Mouse (Mus musculus) kidney, postnatal 4 days (tissue): ENCODE results near the gene Clic1.
"Not testable (repeated sequence)": the region's sequence is repeated elsewhere in the genome, so short reads cannot be mapped to it uniquely, and the experiment has no call there.

Experiments
- DNase-seq, 2 experiments: peaks; one replicate each; pipeline ENCODE4 v3.0.0; 2021; ENCODE audit warnings: mixed read lengths in 2 of 2

Gene Clic1

DNA sequence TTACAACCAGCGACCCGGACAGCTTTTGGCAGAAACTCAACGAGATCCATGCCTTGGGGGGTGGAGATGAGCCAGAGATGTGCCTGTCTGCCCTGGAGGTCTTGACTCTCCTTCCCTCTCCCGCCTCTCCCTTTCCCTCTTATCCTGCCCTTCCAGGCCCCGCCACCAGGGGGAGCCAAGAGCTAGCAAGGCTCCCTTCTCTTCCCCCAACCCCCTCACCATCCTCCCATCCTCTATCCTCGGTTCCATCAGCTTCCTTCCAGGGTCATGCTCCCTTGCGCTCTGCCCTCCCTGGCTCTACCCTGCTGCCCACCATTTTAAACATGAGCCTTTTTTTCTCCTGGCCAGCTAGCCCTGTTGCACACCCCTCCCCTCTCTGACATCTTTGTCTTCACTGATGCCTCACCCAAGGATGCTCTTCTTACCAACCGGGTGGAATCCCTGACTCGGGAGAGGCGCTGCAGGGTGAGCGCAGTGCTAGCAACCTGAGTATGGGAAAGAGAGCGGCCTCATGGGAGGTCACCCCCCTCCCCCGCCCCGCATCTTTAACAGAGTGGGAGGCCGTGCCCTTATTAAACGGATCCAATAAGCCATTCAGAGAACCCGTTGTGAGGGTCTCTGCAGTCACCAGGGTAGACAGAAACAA, 28.5 kb upstream of the Clic1 start:
- peak; percentile 94 to 95 for DNase-seq

DNA sequence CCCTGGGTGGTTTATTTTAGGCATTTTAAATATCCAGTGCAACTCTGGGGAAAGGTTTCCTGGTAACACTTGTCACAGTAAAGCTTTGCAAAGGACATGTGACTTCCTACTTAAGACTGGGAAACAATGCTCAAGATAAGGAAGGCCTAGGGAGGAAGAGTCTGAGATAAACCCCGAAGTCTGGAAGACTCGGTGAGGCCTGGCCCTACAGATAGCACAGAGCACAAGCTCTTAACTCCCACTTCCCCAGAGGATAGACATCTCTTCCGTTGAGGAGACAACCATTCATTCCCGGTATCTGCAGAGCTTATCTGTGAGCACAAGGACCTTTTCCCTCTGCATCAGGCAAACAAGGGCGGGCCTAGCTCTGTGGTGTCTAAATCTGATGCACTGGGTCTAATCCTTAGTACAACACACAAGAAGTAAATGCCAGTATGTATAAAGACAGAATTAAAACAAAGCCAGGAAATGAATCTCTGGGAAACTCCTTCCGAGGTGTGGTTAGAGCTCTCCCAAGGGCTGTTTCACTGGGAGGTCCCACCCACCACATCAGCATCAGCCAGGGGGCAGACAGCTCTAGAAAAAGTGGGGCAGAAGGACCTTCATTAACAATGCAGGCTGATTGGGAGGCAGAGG, 27.8 kb upstream of the Clic1 start:
- DNase-seq: peak in 1 of 2 experiments; percentile 39

- DNase-seq: no peak
Measured at GRCm38 (mm10) chr17:35022541-35023060, 27.2 kb upstream of the Clic1 start.

- DNase-seq: no peak
Measured at GRCm38 (mm10) chr17:35023221-35023620, 26.5 kb upstream of the Clic1 start.

DNA sequence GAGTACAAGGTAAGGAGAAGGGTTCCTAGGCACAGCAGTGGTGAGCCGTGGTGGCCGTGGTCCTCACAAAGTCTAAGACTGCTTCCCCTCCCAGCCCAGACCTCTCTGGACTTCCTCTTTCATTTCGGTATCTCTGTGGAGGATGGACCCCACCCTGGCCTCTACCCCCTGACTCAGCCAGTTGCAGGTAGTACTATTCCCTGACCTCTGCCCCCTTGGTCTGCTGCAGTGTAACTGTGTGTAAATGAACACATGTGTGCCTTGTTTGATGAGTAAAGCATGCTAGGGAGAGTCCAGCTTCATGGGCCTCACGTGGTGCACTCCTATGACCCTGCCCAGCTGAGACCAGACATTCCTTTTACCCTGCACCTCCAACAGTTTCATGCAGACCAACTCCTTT, 26.0 kb upstream of the Clic1 start:
- DNase-seq: no peak

GRCm38 (mm10) chr17:35024261-35024660, 25.5 kb upstream of the Clic1 start:
- DNase-seq: no peak

DNA sequence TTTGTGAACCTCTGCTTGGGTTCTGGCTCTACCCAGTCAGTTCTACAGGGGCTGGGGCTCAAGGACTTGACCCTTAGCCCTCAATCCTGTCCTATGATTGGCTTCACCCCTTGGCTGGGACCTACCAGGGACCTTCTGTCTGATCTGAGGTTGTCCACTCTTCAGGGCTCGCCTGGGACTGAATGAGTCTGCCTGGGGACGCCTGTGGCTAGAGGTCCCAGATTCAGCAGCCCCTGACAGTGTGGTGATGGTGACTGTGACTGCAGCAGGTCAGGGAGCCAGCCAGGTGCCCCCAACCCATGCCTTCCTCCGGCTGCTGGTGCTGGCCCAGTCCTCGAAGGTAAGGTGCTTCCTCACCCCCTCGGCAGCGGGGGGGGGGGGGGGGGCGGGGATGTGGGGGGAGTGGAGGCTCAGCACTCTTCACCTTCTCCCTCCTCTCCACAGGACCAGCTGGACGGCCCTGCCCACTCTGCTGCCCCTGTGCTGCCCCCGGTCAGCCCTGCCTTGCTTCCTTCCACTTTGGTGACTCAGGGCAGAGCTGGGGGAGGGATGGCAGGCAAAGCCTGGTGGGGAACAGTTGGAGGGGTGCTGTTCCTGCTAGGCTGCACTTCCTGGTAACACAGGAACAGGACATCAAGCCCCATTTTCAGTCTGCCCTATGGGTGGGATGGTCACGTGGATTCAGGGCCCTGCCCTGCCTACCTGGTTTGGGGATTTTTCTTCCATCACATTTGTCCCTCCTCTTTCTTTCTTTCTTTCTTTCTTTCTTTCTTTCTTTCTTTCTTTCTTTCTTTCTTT, 24.9 kb upstream of the Clic1 start:
- peak in 1 of 2 experiments; percentile 55 for DNase-seq

DNA sequence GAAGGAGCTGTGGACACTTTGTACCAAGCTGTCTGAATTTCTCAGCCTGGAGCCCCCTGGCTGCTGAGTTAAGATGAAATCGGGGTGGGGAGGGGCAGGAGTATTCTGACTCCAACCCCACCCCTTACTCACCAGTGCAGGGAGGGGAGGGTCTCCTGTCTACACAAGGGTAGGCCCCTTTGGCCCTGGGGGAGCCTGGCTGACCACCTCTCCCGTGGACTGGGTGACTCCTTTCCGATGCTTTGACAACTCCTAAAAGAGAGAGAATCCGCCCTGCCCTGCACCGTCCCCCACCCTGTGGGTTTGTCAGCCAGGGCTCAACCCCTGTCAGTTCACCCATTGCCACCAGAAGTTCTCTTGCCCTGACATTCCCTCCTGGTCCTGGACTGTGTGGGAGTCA, 23.6 kb upstream of the Clic1 start:
- no peak for DNase-seq

- peak; percentile 42 to 43 for DNase-seq
Measured at GRCm38 (mm10) chr17:35027277-35028068, 22.3 kb upstream of the Clic1 start, which contains the start of gene Sapcd1. Gene Sapcd1, minus strand, starts transcription at chr17:35028016.

- DNase-seq: no peak
Measured at GRCm38 (mm10) chr17:35028315-35028714, 21.5 kb upstream of the Clic1 start.

GRCm38 (mm10) chr17:35029691-35030532, 19.9 kb upstream of the Clic1 start:
- DNase-seq: peak in 1 of 2 experiments; percentile 54

DNA sequence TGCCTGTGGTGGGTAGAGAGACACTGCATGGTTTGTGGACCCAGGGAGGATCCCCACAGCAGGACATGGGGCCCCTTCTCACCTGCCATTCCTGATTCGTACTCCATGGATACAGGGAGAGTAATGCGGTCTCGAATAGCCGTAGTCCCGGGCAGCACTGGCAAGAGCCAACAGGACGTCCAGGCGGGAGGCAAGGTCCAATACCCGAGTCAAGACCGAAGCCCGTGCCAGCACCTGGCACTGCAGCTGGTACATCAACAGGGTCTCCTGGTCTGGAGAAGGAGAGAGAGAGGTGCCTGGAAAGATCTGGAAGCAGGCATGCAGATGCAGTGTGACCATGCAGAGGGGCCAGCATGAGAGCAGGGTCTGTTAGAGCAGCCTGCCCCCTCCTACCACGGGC, 18.5 kb upstream of the Clic1 start:
- DNase-seq: no peak

DNA sequence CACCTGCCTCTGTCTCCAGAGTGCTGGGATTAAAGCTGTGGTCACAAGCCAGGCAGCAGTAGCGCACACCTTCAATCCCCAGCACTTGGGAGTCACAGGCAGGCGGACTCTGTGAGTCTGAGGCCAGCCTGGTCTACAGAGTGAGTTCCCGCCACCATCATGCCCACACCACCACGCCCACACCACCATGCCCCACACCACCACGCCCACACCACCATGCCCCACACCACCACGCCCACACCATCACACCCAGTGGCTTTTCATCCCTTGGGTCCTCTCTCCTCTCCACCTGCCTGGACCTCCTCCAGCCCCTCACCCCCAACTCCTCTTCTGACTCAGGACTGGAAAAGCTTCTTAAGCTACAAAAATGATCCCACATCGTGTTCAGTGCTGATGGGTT, 17.9 kb upstream of the Clic1 start:
- DNase-seq: no peak

- no peak for DNase-seq
Measured at GRCm38 (mm10) chr17:35032323-35032870, 17.4 kb upstream of the Clic1 start.

- not testable (repeated sequence) for DNase-seq
Measured at GRCm38 (mm10) chr17:35033703-35034102, 16.1 kb upstream of the Clic1 start.

GRCm38 (mm10) chr17:35034896-35035295, 14.9 kb upstream of the Clic1 start:
- DNase-seq: no peak

DNA sequence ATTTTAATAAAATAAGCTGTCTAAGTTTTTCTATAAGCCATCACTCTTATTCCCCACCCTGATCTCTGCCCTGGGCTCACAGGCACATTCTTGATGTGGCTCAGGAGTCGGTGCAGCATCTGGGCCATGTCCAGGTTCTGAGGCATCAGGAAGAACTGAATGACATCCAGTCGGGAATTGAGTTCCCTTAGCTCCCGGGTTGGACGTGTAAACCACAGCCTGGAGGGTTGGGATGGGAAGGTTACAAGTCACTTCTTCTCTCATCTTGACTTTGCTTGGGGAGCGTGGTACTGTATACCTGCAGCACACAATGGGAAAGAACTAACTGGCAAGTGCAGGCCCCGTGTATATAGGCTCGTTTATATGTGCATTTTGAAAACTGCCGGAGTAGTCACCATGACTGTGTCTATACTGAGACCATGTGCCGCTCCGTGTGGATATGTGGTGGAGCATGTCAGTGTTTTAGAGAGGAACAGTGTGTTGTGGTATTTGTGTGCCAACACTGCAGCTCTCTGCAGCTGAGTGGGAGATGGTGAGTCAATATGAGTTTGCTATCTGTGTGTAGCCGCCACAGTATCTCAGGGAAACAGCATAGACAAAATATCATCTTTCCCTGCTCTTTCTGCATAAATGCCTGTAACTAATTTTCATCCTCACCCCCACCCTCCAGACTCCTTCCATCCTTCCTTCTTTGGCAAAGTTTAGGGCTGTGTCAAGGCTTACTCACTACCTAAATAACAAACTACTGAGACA, 10.5 kb upstream of the Clic1 start:
- DNase-seq: no peak

- DNase-seq: no peak
Measured at GRCm38 (mm10) chr17:35043794-35044193, 6.0 kb upstream of the Clic1 start.

GRCm38 (mm10) chr17:35044904-35045806, 4.6 kb upstream of the Clic1 start:
- no peak for DNase-seq
